Mouse (Mus musculus) gonadal fat pad, adult 2 months (tissue): ENCODE data around the gene Arhgef39. TPM values are rescaled to one million over a fixed set of nuclear protein-coding genes. Genes with fewer than 3 reads are reported as not detected.

Experiments used
- DNase-seq: peaks from one replicate; pipeline ENCODE4 v3.0.0-alpha.2; 2012; ENCODE audit warnings: low read depth
- polyA plus RNA-seq: library from polyadenylated mRNA; depleted of rRNA; stranded (reverse); fragments of >200 nt; gene quantifications from 2 replicates; pipeline ENCODE4 v1.2.3, GENCODE M21; 2012; rRNA removed

The Arhgef39 gene
- polyA plus RNA-seq, 1 experiment, result 3.4 TPM

- DNase-seq, result no peak
These were observed 20.3 kb downstream of the Arhgef39 start for GRCm38 (mm10) chr4:43478906-43479832.

DNA sequence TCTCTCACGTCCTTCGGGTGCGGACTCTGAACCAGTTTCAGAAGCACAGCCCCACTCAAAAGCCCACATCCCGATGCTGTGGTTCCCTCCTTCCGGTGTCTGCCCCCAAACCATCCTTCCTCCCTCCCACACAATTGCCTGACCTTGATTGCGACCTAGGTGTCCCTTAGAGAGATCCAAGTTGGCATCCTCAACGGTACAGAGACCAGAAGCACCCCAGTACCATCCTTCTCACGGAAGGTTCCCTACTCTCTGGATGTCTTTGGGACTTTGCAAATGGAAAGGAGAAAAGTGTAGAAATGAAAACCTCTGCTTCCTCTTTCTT is 21.0 kb downstream of the Arhgef39 start:
- DNase-seq, result no peak

DNA sequence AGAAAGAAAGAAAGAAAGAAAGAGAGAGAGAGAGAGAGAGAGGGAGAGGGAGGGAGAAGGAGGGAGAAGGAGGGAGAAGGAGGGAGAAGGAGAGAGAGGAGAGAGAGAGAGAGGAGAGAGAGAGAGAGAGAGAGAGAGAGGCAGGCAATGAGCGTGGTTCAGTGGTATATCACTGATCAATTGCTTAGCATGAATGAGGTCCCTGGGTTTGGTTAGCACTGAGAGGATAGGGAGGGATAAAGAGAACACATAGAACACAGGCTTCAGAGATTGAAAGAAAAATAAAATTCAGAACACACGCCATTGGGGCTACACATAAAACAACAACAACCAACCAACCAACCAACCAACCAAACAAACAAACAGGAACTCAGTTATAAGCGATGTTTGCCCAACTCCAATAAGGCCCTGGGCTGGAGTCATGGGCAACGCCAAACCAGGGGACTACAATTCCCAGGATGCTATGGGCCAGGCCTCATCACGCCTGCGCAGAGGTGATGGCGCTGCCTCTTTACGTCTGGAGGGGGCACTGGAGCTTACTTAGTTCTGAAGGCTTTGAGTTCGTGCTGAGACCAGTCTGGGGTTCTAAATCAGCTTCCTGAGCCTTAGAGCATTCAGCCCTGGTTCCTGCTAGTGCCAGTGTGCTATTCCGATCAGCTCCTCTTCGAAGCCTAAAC is 21.5 kb downstream of the Arhgef39 start:
- DNase-seq, result no peak

DNA sequence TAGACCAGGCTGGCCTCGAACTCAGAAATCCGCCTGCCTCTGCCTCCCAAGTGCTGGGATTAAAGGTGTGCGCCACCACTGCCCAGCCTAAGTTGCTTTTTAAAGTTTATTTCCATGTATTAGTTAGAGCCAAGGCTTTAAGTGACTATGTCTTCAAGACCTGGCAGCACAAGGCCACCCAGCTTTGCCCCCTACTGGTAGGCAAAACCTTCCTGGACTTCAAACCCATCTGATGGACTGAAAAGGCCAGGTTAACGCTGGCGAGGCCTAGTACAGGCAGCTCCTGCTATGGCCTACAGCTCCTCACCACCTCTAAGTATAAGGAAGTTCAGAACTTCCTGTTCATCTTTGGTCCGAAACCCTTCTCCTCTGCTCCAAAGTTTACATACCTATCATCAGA is 22.9 kb downstream of the Arhgef39 start:
- no peak for DNase-seq

- no peak for DNase-seq
These were observed 25.9 kb downstream of the Arhgef39 start for GRCm38 (mm10) chr4:43473636-43474035.

DNA sequence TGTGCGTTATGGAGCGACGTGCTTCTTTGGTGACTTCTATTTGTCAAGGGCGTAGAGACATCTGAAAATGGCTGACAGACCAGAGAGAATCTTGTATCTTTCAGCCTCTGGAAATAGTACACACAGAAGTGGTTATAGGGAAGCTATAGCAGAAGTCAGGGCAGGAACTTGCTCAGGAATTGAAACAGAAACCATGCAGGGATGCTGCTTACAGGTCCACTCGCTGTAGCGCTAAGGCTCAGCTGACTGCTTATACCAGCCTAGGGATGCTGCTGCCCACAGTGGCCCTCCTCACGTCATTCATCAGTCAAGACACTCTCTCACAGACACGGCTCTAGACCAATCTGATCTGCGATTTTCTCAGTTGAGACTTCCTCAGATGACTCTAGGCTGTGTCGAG is 29.2 kb downstream of the Arhgef39 start:
- DNase-seq, result no peak

DNA sequence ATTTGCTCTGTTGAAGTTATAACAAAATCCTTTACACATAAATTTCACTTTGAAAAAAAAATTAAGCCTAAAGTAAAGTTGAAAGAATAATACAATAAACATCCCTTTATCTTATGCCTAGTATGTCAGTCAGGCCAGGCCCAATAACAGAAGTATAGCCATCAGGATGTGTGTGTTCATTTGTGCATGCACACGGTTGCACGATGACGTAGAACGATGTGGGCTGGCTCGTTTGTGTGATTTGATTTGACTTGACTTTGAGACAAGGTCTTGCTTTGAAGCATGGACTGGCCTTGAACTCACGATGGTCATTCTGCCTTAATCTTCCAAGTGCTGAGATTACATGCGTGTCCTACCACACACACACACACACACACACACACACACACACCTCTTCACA is 32.6 kb downstream of the Arhgef39 start:
- no peak for DNase-seq

GRCm38 (mm10) chr4:43465935-43466334 is 33.6 kb downstream of the Arhgef39 start:
- DNase-seq, result no peak

DNA sequence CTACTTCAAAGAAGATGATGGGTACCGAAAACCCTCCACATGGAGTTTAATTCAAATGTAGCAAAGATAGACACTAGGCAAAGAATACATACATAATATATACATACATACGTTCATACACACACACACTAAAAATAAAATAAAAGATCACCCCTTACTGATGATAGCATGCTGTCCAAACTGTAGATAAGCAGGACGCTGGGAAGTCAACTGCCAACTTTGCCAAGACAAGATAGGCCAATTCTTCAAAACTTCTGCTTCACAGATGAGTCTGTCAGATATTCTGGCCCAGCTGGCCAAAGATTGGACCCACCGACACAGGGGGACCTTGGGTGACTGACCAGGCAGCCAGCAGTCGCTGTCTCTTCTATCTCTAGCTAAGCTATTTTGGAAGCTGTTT is 36.4 kb downstream of the Arhgef39 start:
- DNase-seq, result no peak

- no peak for DNase-seq
These were observed 42.4 kb downstream of the Arhgef39 start for GRCm38 (mm10) chr4:43457124-43457523.

GRCm38 (mm10) chr4:43456470-43456869 is 43.0 kb downstream of the Arhgef39 start:
- DNase-seq, result no peak

DNA sequence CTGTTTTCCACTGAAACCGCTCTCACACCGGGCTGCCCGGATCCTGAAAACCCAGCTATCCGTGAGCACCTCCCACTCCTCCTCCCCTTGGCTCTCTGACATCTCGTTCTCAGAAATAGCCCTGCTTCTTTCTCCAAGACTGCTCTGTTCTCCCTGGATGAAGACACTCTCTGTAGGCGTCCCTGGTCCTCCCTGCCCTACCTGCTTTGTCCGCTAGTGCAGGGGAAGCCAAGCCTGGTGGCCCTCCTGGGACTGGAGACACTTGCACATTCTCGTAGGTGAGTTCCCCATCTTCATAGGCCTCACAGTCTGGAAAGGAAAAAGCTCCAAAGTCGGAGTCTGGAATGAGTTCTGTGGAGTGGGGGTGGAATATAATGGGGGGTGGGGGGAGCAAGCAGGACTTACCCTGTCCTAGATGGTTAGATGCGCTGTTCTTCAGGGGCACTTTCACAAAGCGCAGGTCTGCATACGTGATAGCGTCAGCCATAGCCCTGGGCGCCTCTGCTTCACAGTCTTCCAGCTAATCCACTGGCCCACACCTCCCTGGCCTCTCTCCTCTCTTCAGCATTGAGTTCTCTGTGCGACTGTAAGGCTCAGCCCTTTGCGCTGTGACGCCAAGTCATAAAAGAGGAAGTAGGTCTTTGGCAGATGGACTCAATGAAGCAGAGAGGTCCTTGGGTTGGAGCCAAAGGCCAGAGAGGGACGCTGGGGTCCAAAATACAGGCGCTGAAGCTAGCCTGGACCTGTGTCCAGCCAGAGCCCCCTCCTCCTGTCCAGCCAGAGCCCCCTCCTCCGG is 45.3 kb downstream of the Arhgef39 start, which contains the start of gene Cd72:
TSS of gene Cd72 (minus strand) at position 588 of the 796 bp plus-strand sequence.
- DNase-seq, result no peak

DNA sequence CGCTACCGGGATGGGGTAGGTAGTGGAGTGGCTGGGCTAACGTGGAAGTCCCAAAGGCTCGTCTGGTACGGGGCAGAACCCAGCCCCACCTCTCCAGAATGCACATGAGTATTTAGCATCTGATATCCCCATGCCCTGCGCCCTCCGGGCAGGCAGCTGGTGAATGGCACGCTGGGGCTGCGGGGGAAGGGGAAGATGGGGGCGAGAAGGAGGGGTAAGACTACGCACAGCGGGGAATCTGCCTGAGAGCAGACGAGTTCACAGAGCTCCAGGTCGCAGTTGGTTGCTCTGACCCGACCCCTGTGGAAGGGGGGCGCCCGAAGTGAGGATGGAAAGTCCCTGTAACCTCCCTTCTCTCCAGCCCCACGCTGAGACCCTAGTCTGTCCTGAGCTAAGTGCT is 46.1 kb downstream of the Arhgef39 start:
- DNase-seq, result no peak

GRCm38 (mm10) chr4:43452315-43452714 is 47.2 kb downstream of the Arhgef39 start:
- no peak for DNase-seq

DNA sequence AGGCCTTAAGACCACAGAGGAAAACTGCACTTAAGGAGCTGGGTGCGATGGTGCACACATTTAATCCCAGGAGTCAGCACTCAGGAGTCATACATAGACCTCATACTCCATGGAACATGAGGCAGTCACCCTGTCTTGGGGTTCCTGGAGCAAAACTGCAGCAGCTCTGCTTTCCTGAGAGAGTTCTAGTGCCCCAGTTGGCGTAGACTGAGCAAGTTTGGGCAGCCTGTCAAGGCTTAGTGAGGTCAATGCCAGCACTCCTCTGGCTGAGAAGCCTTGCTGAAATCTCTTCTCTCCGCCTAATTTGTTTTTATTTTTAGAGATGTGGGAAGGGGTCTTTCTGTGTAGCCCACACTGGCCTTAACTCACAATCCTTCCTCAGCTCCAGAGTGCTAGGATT is 50.9 kb downstream of the Arhgef39 start:
- no peak for DNase-seq

- no peak for DNase-seq
These were observed 52.2 kb downstream of the Arhgef39 start for GRCm38 (mm10) chr4:43447251-43447650.

Other genes starting within 250 kb of the Arhgef39 start
- 0.95 and 1.3 TPM in 2 replicates for gene Atp8b5, start 232.5 kb downstream of the Arhgef39 start, polyA plus RNA-seq
- gene Rusc2, start 117.7 kb downstream of the Arhgef39 start, polyA plus RNA-seq, result 14.5 and 16.1 TPM in 2 replicates
- gene Fam166b, start 70.6 kb downstream of the Arhgef39 start, polyA plus RNA-seq, result 3.4 and 4.4 TPM in 2 replicates
- gene Tesk1, start 57.8 kb downstream of the Arhgef39 start, polyA plus RNA-seq, result 64.6 and 65.6 TPM in 2 replicates
- 3.5 and 3.8 TPM in 2 replicates for gene Cd72, start 45.1 kb downstream of the Arhgef39 start, polyA plus RNA-seq
- gene Sit1, start 16.0 kb downstream of the Arhgef39 start, polyA plus RNA-seq, result 0.14 TPM in 1 of 2 replicates, not detected in the other
- gene Ccdc107, start 6.8 kb downstream of the Arhgef39 start, polyA plus RNA-seq, result 184 and 241 TPM in 2 replicates
- gene Car9, start 7.3 kb upstream of the Arhgef39 start, polyA plus RNA-seq, result 0.22 and 0.36 TPM in 2 replicates
- 85.8 and 88.1 TPM in 2 replicates for gene Tpm2, start 24.1 kb upstream of the Arhgef39 start, polyA plus RNA-seq
- gene Creb3, start 62.6 kb upstream of the Arhgef39 start, polyA plus RNA-seq, result 58.2 and 96.1 TPM in 2 replicates
- gene Tln1, start 63.0 kb upstream of the Arhgef39 start, polyA plus RNA-seq, result 88.5 and 105 TPM in 2 replicates
- gene Rgp1, start 79.0 kb upstream of the Arhgef39 start, polyA plus RNA-seq, result 59.3 and 74.6 TPM in 2 replicates
- 17.9 and 23.9 TPM in 2 replicates for gene Gba2, start 79.2 kb upstream of the Arhgef39 start, polyA plus RNA-seq
- 0.99 and 2.0 TPM in 2 replicates for gene Msmp, start 84.8 kb upstream of the Arhgef39 start, polyA plus RNA-seq
- 34.7 and 35.4 TPM in 2 replicates for gene Npr2, start 132.2 kb upstream of the Arhgef39 start, polyA plus RNA-seq
- 3.9 and 4.7 TPM in 2 replicates for gene Spag8, start 153.9 kb upstream of the Arhgef39 start, polyA plus RNA-seq
- 120 and 130 TPM in 2 replicates for gene Hint2, start 156.8 kb upstream of the Arhgef39 start, polyA plus RNA-seq
- 9.8 and 13.6 TPM in 2 replicates for gene Tmem8b, start 169.3 kb upstream of the Arhgef39 start, polyA plus RNA-seq
- gene Fam221b, start 169.4 kb upstream of the Arhgef39 start, polyA plus RNA-seq, result 0.50 and 0.77 TPM in 2 replicates
- gene Olfr70, start 201.1 kb upstream of the Arhgef39 start, polyA plus RNA-seq, result not detected in 2 replicates
- gene Olfr71, start 210.6 kb upstream of the Arhgef39 start, polyA plus RNA-seq, result not detected in 2 replicates
- 16.2 and 23.7 TPM in 2 replicates for gene Hrct1, start 227.5 kb upstream of the Arhgef39 start, polyA plus RNA-seq
- 6.4 and 8.3 TPM in 2 replicates for gene Spaar, start 230.3 kb upstream of the Arhgef39 start, polyA plus RNA-seq